Mouse (Mus musculus): ENCODE data around the gene Tnrc6c. TPM values are rescaled to one million over a fixed set of nuclear protein-coding genes. Genes with fewer than 3 reads are reported as not detected.
"Not testable (repeated sequence)": the region's sequence is repeated elsewhere in the genome, so short reads cannot be mapped to it uniquely, and the experiment has no call there.

The Tnrc6c gene
- total and polyA plus RNA-seq, 3 experiments: 17.7 to 30.3 (median 28.5) TPM

DNA sequence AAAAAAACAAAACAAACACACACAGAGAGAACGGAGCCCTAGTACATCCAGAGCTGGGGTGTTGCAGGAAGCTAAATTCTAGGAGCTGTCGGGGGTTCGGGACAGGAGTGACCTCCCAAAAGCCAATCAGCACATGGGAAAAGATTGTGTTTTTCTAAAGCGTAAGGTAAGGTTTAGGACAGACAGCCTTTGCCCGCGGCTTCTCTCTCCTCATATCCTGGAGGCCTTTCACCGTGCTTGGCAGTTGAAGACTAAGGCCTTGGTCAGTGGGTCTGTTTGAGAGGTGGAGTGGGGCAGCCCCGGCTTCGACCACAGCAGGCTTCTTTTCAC is 128.6 kb downstream of the Tnrc6c start:
- H3K27ac ChIP-seq: peak overlapping the region; percentile 96
- intact Hi-C loops (cut with DNase I): loop anchor here (2.0 kb wide), 1 partner anchor 42 kb away; the partner anchor contains the start of gene Afmid
- DNase-seq: no peak
- H3K4me3 ChIP-seq: peak overlapping the region; percentile 52
- no peaks in the 10 kb centered on the region for H3K27me3 ChIP-seq (ENCODE audit: control insufficient read depth, insufficient read depth, low read length)
- no peaks in the 10 kb centered on the region for H3K79me2 ChIP-seq (replicated peaks; ENCODE audit: control insufficient read depth, insufficient read depth, low read length)
- WGBS: 47% methylated on average over 9 of the region's 9 CpGs
- H3K4me1 ChIP-seq (ENCODE audit: control insufficient read depth, insufficient read depth, low read length): peaks cover 6% of the 10 kb centered on the region; the same call in 1 of the 2 replicates
- no peaks in the 10 kb centered on the region for H3K36me3 ChIP-seq (ENCODE audit: control insufficient read depth, insufficient read depth, low read length)
- TF ChIP-seq POLR2A (IDR thresholded peaks at IDR 0.05; ENCODE audit: insufficient read depth, low read depth, low read length) (no peak), EP300 (IDR thresholded peaks at IDR 0.05; ENCODE audit: insufficient read depth, low read depth, low read length) (no peak), CTCF (IDR thresholded peaks at IDR 0.05) (no peak)
- peak overlapping the region; percentile 85 for H3K9ac ChIP-seq (ENCODE audit: low read depth, low read length)

DNA sequence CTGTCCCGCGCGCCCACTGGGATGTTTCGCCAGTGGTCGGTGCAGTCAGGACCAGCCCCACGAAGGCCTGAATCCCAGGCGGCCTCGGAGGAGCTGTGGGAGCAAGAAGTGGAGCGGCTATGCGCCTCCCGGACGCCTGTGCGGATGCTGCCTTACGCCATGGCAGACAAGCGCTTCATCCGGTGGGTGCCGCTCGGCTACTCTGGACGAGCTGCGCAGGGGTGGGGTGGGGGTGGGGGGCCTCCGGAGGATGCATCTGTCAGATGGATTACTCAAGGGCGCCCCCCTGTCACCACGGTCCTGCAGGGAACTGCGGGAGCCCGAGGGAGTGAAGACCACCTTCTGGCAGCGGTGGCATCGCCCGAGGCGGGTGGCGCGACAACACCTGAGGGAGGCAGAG is 129.0 kb downstream of the Tnrc6c start:
- H3K36me3 ChIP-seq (ENCODE audit: control insufficient read depth, insufficient read depth, low read length): no peaks in the 10 kb centered on the region
- DNase-seq: peak; percentile 72 to 74
- peaks cover 6% of the 10 kb centered on the region; the same call in 1 of the 2 replicates for H3K4me1 ChIP-seq (ENCODE audit: control insufficient read depth, insufficient read depth, low read length)
- 12% methylated on average over 31 of the region's 31 CpGs for whole genome bisulfite sequencing
- H3K79me2 ChIP-seq (replicated peaks; ENCODE audit: control insufficient read depth, insufficient read depth, low read length): no peaks in the 10 kb centered on the region
- intact Hi-C loops (cut with DNase I): loop anchor here (2.0 kb wide), 1 partner anchor 42 kb away; the partner anchor contains the start of gene Afmid
- peak overlapping the region; percentile 52 for H3K4me3 ChIP-seq
- H3K27me3 ChIP-seq (ENCODE audit: control insufficient read depth, insufficient read depth, low read length): no peaks in the 10 kb centered on the region
- peak overlapping the region; percentile 96 for H3K27ac ChIP-seq
- peak overlapping the region; percentile 85 for H3K9ac ChIP-seq (ENCODE audit: low read depth, low read length)
- TF ChIP-seq EP300 (IDR thresholded peaks at IDR 0.05; ENCODE audit: insufficient read depth, low read depth, low read length) (no peak), POLR2A (IDR thresholded peaks at IDR 0.05; ENCODE audit: insufficient read depth, low read depth, low read length) (peak; percentile 58; the same call in 1 of the 2 replicates), CTCF (IDR thresholded peaks at IDR 0.05) (peak; percentile 89)

DNA sequence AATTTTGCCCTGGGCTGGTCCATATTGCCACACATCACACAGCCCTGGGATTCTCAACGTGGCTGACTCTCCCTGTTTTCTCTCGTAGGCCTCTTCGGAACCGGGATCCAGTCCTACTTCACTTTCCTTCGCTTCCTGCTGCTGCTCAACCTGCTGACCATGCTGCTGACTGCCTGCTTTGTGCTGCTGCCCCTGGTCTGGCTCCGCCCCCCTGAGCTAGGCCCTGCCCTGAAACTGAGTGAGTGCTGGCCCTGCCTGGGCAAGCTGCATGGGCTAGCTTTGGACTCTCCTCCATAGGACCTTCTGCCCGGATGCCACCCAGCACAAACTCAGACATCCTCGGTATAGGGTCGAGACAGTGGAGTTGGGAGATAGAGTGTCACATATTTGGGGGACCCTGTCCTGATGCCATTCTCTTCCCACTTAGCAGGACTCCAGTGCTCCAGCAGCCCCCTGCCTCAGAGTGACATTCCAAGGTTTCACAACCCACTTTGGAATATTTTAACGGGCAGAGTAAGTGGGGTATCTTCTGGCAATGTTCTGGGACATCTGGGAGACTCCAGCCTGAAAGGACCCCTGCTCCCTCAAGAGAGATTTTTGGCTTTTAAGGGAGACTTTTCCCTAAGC is 129.7 kb downstream of the Tnrc6c start:
- Histone ChIP-seq H3K4me1 (ENCODE audit: control insufficient read depth, insufficient read depth, low read length) (peaks cover 4% of the 10 kb centered on the region; the same call in 1 of the 2 replicates), H3K36me3 (ENCODE audit: control insufficient read depth, insufficient read depth, low read length) (no peaks in the 10 kb centered on the region), H3K4me3 (peak overlapping the region; percentile 52), H3K9ac (ENCODE audit: low read depth, low read length) (peak overlapping the region; percentile 52; the same call in 1 of the 2 replicates), H3K27me3 (ENCODE audit: control insufficient read depth, insufficient read depth, low read length) (no peaks in the 10 kb centered on the region), H3K27ac (peak overlapping the region; percentile 96), H3K79me2 (replicated peaks; ENCODE audit: control insufficient read depth, insufficient read depth, low read length) (no peaks in the 10 kb centered on the region)
- intact Hi-C loops (cut with DNase I): loop anchor here (2.0 kb wide), 1 partner anchor 41 kb away; the partner anchor contains the start of gene Afmid
- 54% methylated on average over 10 of the region's 10 CpGs for WGBS
- TF ChIP-seq CTCF (IDR thresholded peaks at IDR 0.05) (no peak), POLR2A (IDR thresholded peaks at IDR 0.05; ENCODE audit: insufficient read depth, low read depth, low read length) (0 out of 2 replicates have a peak, but pooled peaks have one; percentile 17), EP300 (IDR thresholded peaks at IDR 0.05; ENCODE audit: insufficient read depth, low read depth, low read length) (no peak)
- DNase-seq: peak; percentile 59 to 62

DNA sequence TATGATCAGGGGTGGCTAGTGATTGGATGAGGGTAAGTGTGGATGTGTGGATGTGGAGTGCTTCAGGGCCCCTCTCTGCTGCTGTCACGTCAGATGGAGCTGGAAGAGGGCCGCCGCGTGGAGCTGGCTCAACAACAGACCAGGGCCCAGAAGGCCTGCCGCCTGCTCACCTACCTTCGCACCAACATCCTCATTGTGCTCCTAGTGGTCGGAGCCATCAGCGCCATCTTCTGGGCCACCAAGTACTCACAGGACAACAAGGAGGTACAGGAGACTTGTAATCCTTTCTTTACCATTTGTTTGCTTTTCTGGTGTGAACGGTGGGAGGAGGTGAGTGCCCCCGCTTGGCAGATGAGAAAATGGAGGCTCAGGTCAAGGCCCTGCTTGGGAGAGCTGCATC is 132.2 kb downstream of the Tnrc6c start:
- H3K27ac ChIP-seq: no peak overlapping the region
- no peaks in the 10 kb centered on the region for H3K79me2 ChIP-seq (replicated peaks; ENCODE audit: control insufficient read depth, insufficient read depth, low read length)
- no peak for TF ChIP-seq POLR2A (IDR thresholded peaks at IDR 0.05; ENCODE audit: insufficient read depth, low read depth, low read length)
- TF ChIP-seq EP300 (IDR thresholded peaks at IDR 0.05; ENCODE audit: insufficient read depth, low read depth, low read length): peak; percentile 59; the same call in 1 of the 2 replicates
- peak; percentile 84 for TF ChIP-seq CTCF (IDR thresholded peaks at IDR 0.05)
- no peak overlapping the region for H3K9ac ChIP-seq (ENCODE audit: low read depth, low read length)
- H3K4me3 ChIP-seq: no peak overlapping the region
- no peaks in the 10 kb centered on the region for H3K27me3 ChIP-seq (ENCODE audit: control insufficient read depth, insufficient read depth, low read length)
- WGBS: 19% methylated on average over 10 of the region's 10 CpGs
- H3K36me3 ChIP-seq (ENCODE audit: control insufficient read depth, insufficient read depth, low read length): no peaks in the 10 kb centered on the region
- DNase-seq: peak; percentile 68 to 69
- intact Hi-C loops (cut with DNase I): loop anchor here (1.0 to 5.0 kb wide), 2 partner anchors 34 to 77 kb away; no protein-coding TSS in a partner anchor
- H3K4me1 ChIP-seq (ENCODE audit: control insufficient read depth, insufficient read depth, low read length): peaks cover 1% of the 10 kb centered on the region; the same call in 1 of the 2 replicates

DNA sequence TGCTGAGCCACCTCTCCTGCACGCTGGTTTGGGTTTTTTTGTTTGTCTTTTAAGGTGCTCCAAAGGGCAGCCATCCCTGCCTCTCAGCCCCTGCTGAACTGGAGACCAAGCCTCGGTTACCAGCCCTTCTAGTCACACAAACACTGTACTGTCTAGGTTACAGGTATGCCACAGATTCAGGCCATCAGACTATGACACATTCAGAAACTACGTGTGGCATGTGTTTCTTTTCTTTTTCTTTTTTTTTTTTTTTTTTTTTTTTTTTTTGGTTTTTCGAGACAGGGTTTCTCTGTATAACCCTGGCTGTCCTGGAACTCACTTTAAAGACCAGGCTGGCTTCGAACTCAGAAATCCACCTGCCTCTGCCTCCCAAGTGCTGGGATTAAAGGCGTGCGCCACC is 134.4 kb downstream of the Tnrc6c start:
- WGBS: 90% methylated on average over 7 of the region's 7 CpGs
- not testable (repeated sequence) for DNase-seq; H3K9ac ChIP-seq (ENCODE audit: low read depth, low read length); H3K36me3 ChIP-seq (ENCODE audit: control insufficient read depth, insufficient read depth, low read length); H3K4me1 ChIP-seq (ENCODE audit: control insufficient read depth, insufficient read depth, low read length); H3K27me3 ChIP-seq (ENCODE audit: control insufficient read depth, insufficient read depth, low read length); H3K27ac ChIP-seq; H3K4me3 ChIP-seq; H3K79me2 ChIP-seq (replicated peaks; ENCODE audit: control insufficient read depth, insufficient read depth, low read length)
- intact Hi-C loops (cut with DNase I): loop anchor here (5.0 kb wide), 1 partner anchor 36 kb away; no protein-coding TSS in a partner anchor

DNA sequence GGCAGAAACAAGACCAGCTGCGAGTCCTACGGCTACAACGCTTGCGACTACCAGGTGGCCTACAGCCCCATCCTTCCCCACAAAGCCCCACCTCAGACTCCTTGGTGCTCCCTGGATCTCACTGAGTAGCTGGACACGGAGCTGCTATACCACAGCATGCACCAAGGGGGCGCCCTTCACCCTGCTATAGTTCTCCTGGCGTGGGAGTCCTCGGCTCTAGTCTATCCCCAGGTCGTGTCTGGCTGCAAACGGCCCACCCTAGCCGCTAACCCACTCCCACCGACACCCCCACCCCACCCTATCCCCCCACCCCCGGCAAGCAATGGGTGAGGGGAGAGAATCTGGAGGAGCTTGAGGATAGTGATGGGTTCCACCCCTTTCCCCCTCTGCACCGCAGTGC is 136.2 kb downstream of the Tnrc6c start:
- Histone ChIP-seq H3K36me3 (ENCODE audit: control insufficient read depth, insufficient read depth, low read length) (no peaks in the 10 kb centered on the region), H3K9ac (ENCODE audit: low read depth, low read length) (no peak overlapping the region), H3K4me1 (ENCODE audit: control insufficient read depth, insufficient read depth, low read length) (no peaks in the 10 kb centered on the region; the same call in 1 of the 2 replicates), H3K4me3 (no peak overlapping the region), H3K27ac (no peak overlapping the region), H3K79me2 (replicated peaks; ENCODE audit: control insufficient read depth, insufficient read depth, low read length) (no peaks in the 10 kb centered on the region), H3K27me3 (ENCODE audit: control insufficient read depth, insufficient read depth, low read length) (no peaks in the 10 kb centered on the region)
- TF ChIP-seq CTCF (IDR thresholded peaks at IDR 0.05): peak; percentile 97
- no peak for TF ChIP-seq POLR2A (IDR thresholded peaks at IDR 0.05; ENCODE audit: insufficient read depth, low read depth, low read length)
- TF ChIP-seq EP300 (IDR thresholded peaks at IDR 0.05; ENCODE audit: insufficient read depth, low read depth, low read length): peak; percentile 64; the same call in 1 of the 2 replicates
- intact Hi-C loops (cut with DNase I): loop anchor here (1.0 kb wide), 1 partner anchor 34 kb away; no protein-coding TSS in a partner anchor
- DNase-seq: peak; percentile 71 to 83
- WGBS: 7% methylated on average over 14 of the region's 14 CpGs

Measured in heart, adult 2 months (tissue).